Mouse (Mus musculus) MEL (cell line): ENCODE data around the gene Gm17490. TPM values are rescaled to one million over a fixed set of nuclear protein-coding genes. Genes with fewer than 3 reads are reported as not detected.

Experiments
- DNase-seq: peaks from one replicate; pipeline ENCODE4 v3.0.0; 2011; ENCODE audit warnings: low read depth, low spot score
- H3K27ac ChIP-seq: 2 replicates; pipeline ENCODE4 v1.5.1; 2012; ENCODE audit warnings: low read depth, mild to moderate bottlenecking, control low read depth, low read length, moderate library complexity; ENCODE audit not compliant: control insufficient read depth
- H3K27me3 ChIP-seq, 2 experiments: fragments of 150-350 bp in 1 of 2; sonication (generic) in 1 of 2; 2 replicates each; pipeline ENCODE4 v1.6.1; 2012; ENCODE audit warnings: low read length in 2 of 2, mild to moderate bottlenecking in 2 of 2, improper control_type of control experiment in 1 of 2, moderate library complexity in 1 of 2; ENCODE audit not compliant: insufficient read depth in 2 of 2, control insufficient read depth in 1 of 2
- H3K36me3 ChIP-seq, 2 experiments: 2 replicates each; pipeline ENCODE4 v1.6.1; 2012 to 2014; ENCODE audit warnings: low read length in 2 of 2, improper control_type of control experiment in 1 of 2, inconsistent platforms in 1 of 2, mild to moderate bottlenecking in 1 of 2; ENCODE audit not compliant: insufficient read depth in 2 of 2, control insufficient read depth in 1 of 2
- H3K4me1 ChIP-seq, 2 experiments: fragments of 150-350 bp in 1 of 2; sonication (generic) in 1 of 2; 2 replicates each; pipeline ENCODE4 v1.6.1; 2012; ENCODE audit warnings: low read length in 2 of 2, improper control_type of control experiment in 1 of 2, mild to moderate bottlenecking in 1 of 2; ENCODE audit not compliant: insufficient read depth in 2 of 2, control insufficient read depth in 1 of 2
- H3K4me3 ChIP-seq, 2 experiments: fragments of 150-350 bp in 1 of 2; sonication (generic) in 1 of 2; 2 replicates each; pipeline ENCODE4 v1.5.1; 2012; ENCODE audit warnings: low read depth in 2 of 2, low read length in 2 of 2, mild to moderate bottlenecking in 2 of 2, moderate library complexity in 2 of 2, control low read depth in 1 of 2, improper control_type of control experiment in 1 of 2; ENCODE audit not compliant: control insufficient read depth in 1 of 2, insufficient read depth in 1 of 2
- H3K79me2 ChIP-seq: 2 replicates; pipeline ENCODE4 v1.6.1; 2012; ENCODE audit warnings: mild to moderate bottlenecking, low read length, moderate library complexity; ENCODE audit not compliant: control insufficient read depth, poor library complexity, insufficient read depth
- H3K9ac ChIP-seq: 2 replicates; pipeline ENCODE4 v1.6.1; 2012; ENCODE audit warnings: low read depth, mild to moderate bottlenecking, control low read depth, low read length, moderate library complexity; ENCODE audit not compliant: control insufficient read depth, poor library complexity, severe bottlenecking
- H3K9me3 ChIP-seq: fragments of 150-350 bp; sonication (generic); replicated peaks from 2 replicates; pipeline ENCODE4 v1.6.1; 2012; ENCODE audit warnings: mild to moderate bottlenecking, low read length, improper control_type of control experiment, moderate library complexity; ENCODE audit not compliant: insufficient read depth
- BHLHE40 ChIP-seq: IDR thresholded peaks from 2 replicates; pipeline ENCODE4 v1.6.1; 2012; ENCODE audit warnings: low read depth, mild to moderate bottlenecking, inconsistent platforms, low read length, improper control_type of control experiment, borderline replicate concordance
- CHD1 ChIP-seq: IDR thresholded peaks from 2 replicates; pipeline ENCODE4 v1.6.1; 2012; ENCODE audit warnings: low read depth, mild to moderate bottlenecking, inconsistent platforms, low read length, improper control_type of control experiment
- E2F4 ChIP-seq: IDR thresholded peaks from 2 replicates; pipeline ENCODE4 v1.6.1; 2011; ENCODE audit warnings: low read depth, low read length, improper control_type of control experiment, borderline replicate concordance
- ELF1 ChIP-seq: IDR thresholded peaks from 2 replicates; pipeline ENCODE4 v1.6.1; 2014; ENCODE audit warnings: low read depth, mild to moderate bottlenecking, inconsistent platforms, low read length, improper control_type of control experiment, moderate library complexity
- EP300 ChIP-seq, 2 experiments: IDR thresholded peaks; 2 replicates each; pipeline ENCODE4 v1.6.1; 2011; ENCODE audit warnings: improper control_type of control experiment in 2 of 2, low read length in 2 of 2, low read depth in 1 of 2, mild to moderate bottlenecking in 1 of 2
- GABPA ChIP-seq: IDR thresholded peaks from 2 replicates; pipeline ENCODE4 v1.6.1; 2012; ENCODE audit warnings: low read depth, mild to moderate bottlenecking, inconsistent platforms, low read length, improper control_type of control experiment, moderate library complexity
- HCFC1 ChIP-seq: IDR thresholded peaks from 2 replicates; pipeline ENCODE4 v1.6.1; 2012; ENCODE audit warnings: low read depth, mild to moderate bottlenecking, inconsistent platforms, low read length, improper control_type of control experiment, moderate library complexity
- KAT2A ChIP-seq: conservative IDR thresholded peaks from 2 replicates; pipeline ENCODE4 v1.6.1; 2012; ENCODE audit warnings: low read depth, low read length, improper control_type of control experiment, inconsistent platforms
- MAZ ChIP-seq: IDR thresholded peaks from 2 replicates; pipeline ENCODE4 v1.6.1; 2012; ENCODE audit warnings: low read depth, mild to moderate bottlenecking, inconsistent platforms, low read length, improper control_type of control experiment
- MEF2A ChIP-seq: IDR thresholded peaks from 2 replicates; pipeline ENCODE4 v1.6.1; 2014; ENCODE audit warnings: low read depth, mild to moderate bottlenecking, inconsistent platforms, low read length, improper control_type of control experiment; ENCODE audit not compliant: poor library complexity, insufficient replicate concordance, severe bottlenecking; ENCODE audit errors: extremely low read depth
- MXI1 ChIP-seq: IDR thresholded peaks from 2 replicates; pipeline ENCODE4 v1.6.1; 2011; ENCODE audit warnings: mild to moderate bottlenecking, low read depth, low read length, improper control_type of control experiment
- MYB ChIP-seq: IDR thresholded peaks from 2 replicates; pipeline ENCODE4 v1.6.1; 2011; ENCODE audit warnings: mild to moderate bottlenecking, low read depth, low read length, improper control_type of control experiment
- MYC ChIP-seq: IDR thresholded peaks from 2 replicates; pipeline ENCODE4 v1.6.1; 2011; ENCODE audit warnings: low read depth, mild to moderate bottlenecking, low read length, improper control_type of control experiment, moderate library complexity
- NELFE ChIP-seq: IDR thresholded peaks from 2 replicates; pipeline ENCODE4 v1.6.1; 2011; ENCODE audit warnings: low read depth, low read length, improper control_type of control experiment
- NRF1 ChIP-seq: IDR thresholded peaks from 2 replicates; pipeline ENCODE4 v1.6.1; 2014; ENCODE audit warnings: low read depth, mild to moderate bottlenecking, inconsistent platforms, low read length, improper control_type of control experiment, moderate library complexity; ENCODE audit not compliant: poor library complexity, insufficient read depth, severe bottlenecking
- POLR2A ChIP-seq, 2 experiments: IDR thresholded peaks; 2 replicates each; pipeline ENCODE4 v1.6.1; 2011 to 2012; ENCODE audit warnings: low read length in 2 of 2, mild to moderate bottlenecking in 2 of 2, control low read depth in 1 of 2, improper control_type of control experiment in 1 of 2, low read depth in 1 of 2, moderate library complexity in 1 of 2; ENCODE audit not compliant: control insufficient read depth in 1 of 2, insufficient read depth in 1 of 2, poor library complexity in 1 of 2
- POLR2AphosphoS5 ChIP-seq: IDR thresholded peaks from 2 replicates; pipeline ENCODE4 v1.6.1; 2012; ENCODE audit warnings: low read depth, borderline replicate concordance, mild to moderate bottlenecking, inconsistent platforms, low read length, moderate library complexity, mixed read lengths
- SIN3A ChIP-seq: IDR thresholded peaks from 2 replicates; pipeline ENCODE4 v1.6.1; 2012; ENCODE audit warnings: low read length, improper control_type of control experiment, inconsistent platforms
- SMC3 ChIP-seq: IDR thresholded peaks from 2 replicates; pipeline ENCODE4 v1.6.1; 2011; ENCODE audit warnings: low read depth, low read length, improper control_type of control experiment
- TBP ChIP-seq: IDR thresholded peaks from 2 replicates; pipeline ENCODE4 v1.8.0; 2011; ENCODE audit warnings: low read depth, low read length, improper control_type of control experiment
- TCF12 ChIP-seq: IDR thresholded peaks from 2 replicates; pipeline ENCODE4 v1.6.1; 2014; ENCODE audit warnings: low read depth, mild to moderate bottlenecking, inconsistent platforms, low read length, improper control_type of control experiment, moderate library complexity
- UBTF ChIP-seq: IDR thresholded peaks from 2 replicates; pipeline ENCODE4 v1.6.1; 2012; ENCODE audit warnings: low read depth, mild to moderate bottlenecking, inconsistent platforms, low read length, improper control_type of control experiment, moderate library complexity, borderline replicate concordance; ENCODE audit not compliant: insufficient read depth
- ZC3H11A ChIP-seq: IDR thresholded peaks from 2 replicates; pipeline ENCODE4 v1.6.1; 2012; ENCODE audit warnings: low read depth, mild to moderate bottlenecking, inconsistent platforms, low read length, improper control_type of control experiment
- ZKSCAN1 ChIP-seq: IDR thresholded peaks from 2 replicates; pipeline ENCODE4 v1.6.1; 2012; ENCODE audit warnings: low read depth, mild to moderate bottlenecking, inconsistent platforms, low read length, improper control_type of control experiment, moderate library complexity
- ZNF384 ChIP-seq: IDR thresholded peaks from 2 replicates; pipeline ENCODE4 v1.6.1; 2012; ENCODE audit warnings: low read depth, mild to moderate bottlenecking, inconsistent platforms, low read length, improper control_type of control experiment
- polyA plus RNA-seq, 2 experiments: library from polyadenylated mRNA; stranded (reverse) in 1 of 2; unstranded in 1 of 2; fragments of >175 nt in 1 of 2; fragments of >200 nt in 1 of 2; gene quantifications; 2 replicates each; pipeline versions ENCODE4 v1.2.1 to v1.2.4; 2012; ENCODE audit warnings: low replicate concordance in 2 of 2, low read depth in 1 of 2; ENCODE audit not compliant: insufficient read length in 2 of 2, insufficient read depth in 1 of 2, missing spikeins in 1 of 2
- total RNA-seq: library from RNA; depleted of rRNA; stranded (reverse); fragments of 300-350 nt; gene quantifications from 2 replicates; pipeline ENCODE4 v1.2.3, GENCODE M21; 2012

The Gm17490 gene
- total and polyA plus RNA-seq, 3 experiments, result not detected

GRCm38 (mm10) chr2:11657581-11657980 lies 31.5 kb upstream of the Gm17490 start:
- H3K4me1 ChIP-seq, result no peaks in the 10 kb centered on the region
- no peak for DNase-seq
- peaks cover 2 to 8% of the 10 kb centered on the region in 2 experiments; a peak in 3 of 4 replicates for H3K27me3 ChIP-seq
- no peak overlapping the region for H3K27ac ChIP-seq
- H3K36me3 ChIP-seq, result no peaks in the 10 kb centered on the region
- H3K79me2 ChIP-seq, result no peaks in the 10 kb centered on the region
- H3K4me3 ChIP-seq, result no peak overlapping the region
- TF ChIP-seq ZKSCAN1, result no peak
- no peak for TF ChIP-seq KAT2A
- TF ChIP-seq SMC3, result no peak
- TF ChIP-seq MXI1, result no peak
- TF ChIP-seq TCF12, result no peak
- TF ChIP-seq ZNF384, result no peak
- TF ChIP-seq POLR2AphosphoS5, result no peak
- no peak for TF ChIP-seq CHD1
- TF ChIP-seq BHLHE40, result no peak
- no peak for TF ChIP-seq ZC3H11A
- no peak for TF ChIP-seq MEF2A
- no peak for TF ChIP-seq MYB
- H3K9ac ChIP-seq, result no peak overlapping the region
- H3K9me3 ChIP-seq, result no peaks in the 10 kb centered on the region

GRCm38 (mm10) chr2:11654990-11655931 lies 29.2 kb upstream of the Gm17490 start:
- no peak for DNase-seq
- no peaks in the 10 kb centered on the region for H3K36me3 ChIP-seq
- H3K4me3 ChIP-seq, result no peak overlapping the region
- no peaks in the 10 kb centered on the region for H3K4me1 ChIP-seq
- H3K9me3 ChIP-seq, result no peaks in the 10 kb centered on the region
- no peaks in the 10 kb centered on the region for H3K79me2 ChIP-seq
- peaks cover 2 to 8% of the 10 kb centered on the region in 2 experiments; a peak in 3 of 4 replicates for H3K27me3 ChIP-seq
- H3K9ac ChIP-seq, result no peak overlapping the region
- TF ChIP-seq ZC3H11A, result no peak
- TF ChIP-seq TBP, result no peak
- no peak for TF ChIP-seq MXI1
- TF ChIP-seq POLR2A (IDR thresholded peaks at IDR 0.05; ENCODE audit: control insufficient read depth in 1 of 2, insufficient read depth in 1 of 2, low read depth in 1 of 2, low read length in 2 of 2, poor library complexity in 1 of 2), result no peak
- TF ChIP-seq MAZ, result no peak
- TF ChIP-seq EP300 (IDR thresholded peaks at IDR 0.05; ENCODE audit: low read depth in 1 of 2, low read length in 2 of 2), result no peak
- TF ChIP-seq UBTF, result no peak
- TF ChIP-seq TCF12, result no peak
- no peak for TF ChIP-seq MYB
- TF ChIP-seq ZNF384, result no peak
- no peak for TF ChIP-seq ZKSCAN1
- no peak for TF ChIP-seq GABPA
- TF ChIP-seq SIN3A, result no peak
- no peak for TF ChIP-seq NELFE
- TF ChIP-seq E2F4, result no peak
- TF ChIP-seq HCFC1, result no peak
- TF ChIP-seq NRF1, result no peak
- TF ChIP-seq ELF1, result no peak
- TF ChIP-seq MYC, result no peak
- no peak for TF ChIP-seq KAT2A
- H3K27ac ChIP-seq, result no peak overlapping the region
